Mouse (Mus musculus) stomach, adult 2 months (tissue): ENCODE data around the gene Olfr693. TPM values are rescaled to one million over a fixed set of nuclear protein-coding genes. Genes with fewer than 3 reads are reported as not detected.

Experiments
- polyA plus RNA-seq: library from polyadenylated mRNA; depleted of rRNA; stranded (reverse); fragments of >200 nt; gene quantifications from 2 replicates; pipeline ENCODE4 v1.2.3, GENCODE M21; 2012; rRNA removed

Gene Olfr693
- not detected in 2 replicates for polyA plus RNA-seq

DNA sequence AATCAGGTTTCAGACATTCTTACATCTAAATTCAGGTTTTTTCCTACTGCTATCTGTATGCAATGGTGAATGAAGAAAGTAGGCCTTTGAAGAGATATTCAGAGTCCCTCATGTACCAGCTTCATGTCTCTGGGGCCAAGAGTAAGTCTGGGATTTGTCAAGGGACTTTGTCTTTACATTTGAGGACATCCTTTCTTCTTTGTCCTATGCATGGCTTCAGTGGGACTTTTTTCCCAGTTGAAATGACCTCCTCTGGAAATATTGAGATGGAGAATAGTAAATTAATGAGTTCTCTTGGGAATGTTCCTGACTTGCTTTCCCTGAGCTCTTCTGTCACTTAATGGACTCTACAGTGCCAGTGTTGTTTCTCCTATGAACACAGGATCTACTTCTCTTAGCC lies at the start of gene Olfr693:
Gene Olfr693 (minus strand): TSS at position 101 of the 400 bp plus-strand sequence.

DNA sequence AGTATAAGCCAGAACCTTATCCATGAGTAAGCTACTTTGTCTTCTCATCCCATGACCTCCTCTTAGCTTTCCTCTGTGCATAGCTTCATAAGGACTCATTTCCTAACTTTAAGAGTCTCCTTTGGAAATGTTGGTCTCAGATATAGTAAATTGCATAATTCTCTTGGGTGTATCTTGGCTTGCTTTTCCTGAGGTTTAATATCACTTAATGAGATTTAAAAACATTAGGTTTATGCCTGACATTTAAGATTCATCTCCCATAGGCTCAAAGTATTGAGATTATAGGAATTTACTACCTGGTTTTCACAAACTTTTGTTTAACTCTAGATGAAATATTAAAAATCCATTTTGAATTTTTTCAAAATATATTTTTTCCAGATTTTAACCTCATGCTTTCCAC lies 35.9 kb upstream of the Olfr693 start, which contains the start of gene Olfr695:
Gene Olfr695 (minus strand): TSS at position 101 of the 400 bp plus-strand sequence.

DNA sequence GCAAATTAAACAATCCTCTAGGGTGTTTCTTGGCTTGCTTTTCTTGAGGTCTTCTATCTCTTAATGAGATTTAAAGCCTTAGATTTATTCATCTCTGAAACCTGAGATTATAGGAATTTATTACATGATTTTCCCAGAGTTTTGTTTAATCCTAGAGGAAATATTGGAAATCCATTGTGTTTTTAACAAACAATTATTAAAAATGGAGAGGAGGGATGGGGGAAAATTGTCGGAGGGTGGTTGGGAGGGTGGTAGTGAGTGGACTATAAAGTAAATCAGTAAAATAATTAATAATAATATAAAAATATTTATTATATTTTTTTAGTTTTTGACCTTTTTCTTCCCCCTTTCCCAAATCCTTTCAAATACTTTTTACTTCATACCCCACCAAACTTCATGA lies 11.3 kb upstream of the Olfr693 start, which contains the start of gene Olfr694:
Gene Olfr694 (minus strand): TSS at position 101 of the 400 bp plus-strand sequence.

Other genes with a start within 250 kb of the Olfr693 start
- gene Olfr694, start 11.2 kb upstream of the Olfr693 start, polyA plus RNA-seq: not detected in 2 replicates
- not detected in 2 replicates for gene Olfr695, start 35.8 kb upstream of the Olfr693 start, polyA plus RNA-seq
- gene Olfr697, start 61.9 kb upstream of the Olfr693 start, polyA plus RNA-seq: not detected in 2 replicates
- gene Olfr698, start 74.8 kb upstream of the Olfr693 start, polyA plus RNA-seq: not detected in 2 replicates
- not detected in 2 replicates for gene Olfr699, start 112.6 kb upstream of the Olfr693 start, polyA plus RNA-seq
- gene Olfr700, start 128.2 kb upstream of the Olfr693 start, polyA plus RNA-seq: not detected in 2 replicates
- gene Olfr701, start 133.5 kb upstream of the Olfr693 start, polyA plus RNA-seq: not detected in 2 replicates
- gene Olfr702, start 153.3 kb upstream of the Olfr693 start, polyA plus RNA-seq: not detected in 2 replicates
- gene Olfr703, start 162.8 kb upstream of the Olfr693 start, polyA plus RNA-seq: not detected in 2 replicates
- not detected in 2 replicates for gene Olfr704, start 182.6 kb upstream of the Olfr693 start, polyA plus RNA-seq
- gene Olfr705, start 196.3 kb upstream of the Olfr693 start, polyA plus RNA-seq: not detected in 2 replicates
- gene Olfr706, start 207.6 kb upstream of the Olfr693 start, polyA plus RNA-seq: not detected in 2 replicates
- gene Olfr707, start 220.7 kb upstream of the Olfr693 start, polyA plus RNA-seq: not detected in 2 replicates
- gene Olfr1532-ps1, start 227.4 kb upstream of the Olfr693 start, polyA plus RNA-seq: not detected in 2 replicates